In genomic region chr19:60891123-60891470, GRCm38 (mm10) we compare ENCODE assay signal across 8 mouse cellular contexts. TPM values are rescaled to one million over a fixed set of nuclear protein-coding genes. Genes with fewer than 3 reads are reported as not detected.
A peak's percentile ranks its signal among the peaks of the same experiment; 100 is the strongest.
DNase-seq lines count a peak whose midpoint lies in the region; ATAC-seq and TF ChIP-seq lines count a peak whose summit lies in the region.

No protein-coding gene starts in this region.

- peak overlapping the region; percentile 91 for H3K4me2 ChIP-seq in kidney, embryonic 15.5 days
- H3K4me2 ChIP-seq in lung, embryonic 16.5 days (ENCODE audit: low read depth, low read length): peak overlapping the region; percentile 78

- no peak overlapping the region for H3K9ac ChIP-seq in kidney, embryonic 15.5 days
- peak overlapping the region; percentile 31; the same call in 1 of the 2 replicates for H3K9ac ChIP-seq in lung, embryonic 16.5 days (ENCODE audit: low read length)

- no peak overlapping the region for H3K27ac ChIP-seq in kidney, embryonic 15.5 days
- H3K27ac ChIP-seq in cortical plate, adult 2 months (ENCODE audit: insufficient read depth, low read length): no peak overlapping the region
- no peak overlapping the region for H3K27ac ChIP-seq in lung, embryonic 16.5 days (ENCODE audit: low read length)

- H3K9me3 ChIP-seq in kidney, embryonic 15.5 days (replicated peaks): no peaks in the 10 kb centered on the region
- H3K9me3 ChIP-seq in lung, embryonic 16.5 days (ENCODE audit: control insufficient read depth, low read length): no peaks in the 10 kb centered on the region

- no peak for ATAC-seq in kidney, embryonic 15.5 days (replicated peaks; ENCODE audit: low FRiP score)
- no peak for ATAC-seq in lung, embryonic 16.5 days (ENCODE audit: low read depth)
- ATAC-seq in CD4-positive, CD25-positive, alpha-beta regulatory T cell, adult 4 months: no peak

- TF ChIP-seq CTCF in cortical plate, adult 2 months (IDR thresholded peaks at IDR 0.05; ENCODE audit: extremely low read depth, insufficient read depth, low read length): no peak

- H3K4me1 ChIP-seq in kidney, embryonic 15.5 days: peaks cover 27% of the 10 kb centered on the region
- no peaks in the 10 kb centered on the region; the same call in 1 of the 2 replicates for H3K4me1 ChIP-seq in cortical plate, adult 2 months (ENCODE audit: control insufficient read depth, insufficient read depth, low read length)
- peaks cover 21% of the 10 kb centered on the region for H3K4me1 ChIP-seq in lung, embryonic 16.5 days (replicated peaks; ENCODE audit: control insufficient read depth, insufficient read depth, low read length)

- no peaks in the 10 kb centered on the region for H3K27me3 ChIP-seq in kidney, embryonic 15.5 days
- H3K27me3 ChIP-seq in lung, embryonic 16.5 days (ENCODE audit: control insufficient read depth, insufficient read depth, low read depth, low read length): no peaks in the 10 kb centered on the region

- H3K36me3 ChIP-seq in kidney, embryonic 15.5 days: no peaks in the 10 kb centered on the region
- H3K36me3 ChIP-seq in lung, embryonic 16.5 days (ENCODE audit: control insufficient read depth, insufficient read depth, low read length): no peaks in the 10 kb centered on the region

- 8% methylated on average over 4 of the region's 5 CpGs for WGBS in kidney, embryonic 15.5 days
- WGBS in lung, embryonic 16.5 days: 11% methylated on average over 5 of the region's 5 CpGs

- no peak for TF ChIP-seq POLR2A in cortical plate, adult 2 months (IDR thresholded peaks at IDR 0.05; ENCODE audit: extremely low read depth, insufficient read depth, low read length)

- H3K4me3 ChIP-seq in kidney, embryonic 15.5 days (replicated peaks): peak overlapping the region; percentile 89
- peak overlapping the region; percentile 80; the same call in 1 of the 2 replicates for H3K4me3 ChIP-seq in cortical plate, adult 2 months (ENCODE audit: insufficient read depth, low read length)
- peak overlapping the region; percentile 66 for H3K4me3 ChIP-seq in lung, embryonic 16.5 days (ENCODE audit: low read length)

- DNase-seq in kidney, adult 18-20 months: no peak
- DNase-seq in heart, postnatal 4 days: peak; percentile 12
- no peak for DNase-seq in thymus, postnatal 4 days
- DNase-seq in urinary bladder, postnatal 25 days (ENCODE audit: low spot score): no peak

RNA-seq across cellular contexts. Expression of gene Grk5, which starts 1.5 kb away (rescaled TPM):
- polyA plus RNA-seq in kidney, embryonic 15.5 days (2015; fragmentation: Nextera tagmentation; extraction: Ambion mirVana): 2.3 and 2.5 TPM in 2 replicates
- 5.8 TPM in 2 replicates for polyA plus RNA-seq in cortical plate, adult 2 months (2012; rRNA removed)
- 10 to 100 TPM; 24.8 to 25.8 TPM for total RNA-seq in heart, postnatal 4 days (2021)
- polyA plus RNA-seq in lung, embryonic 16.5 days (2015; fragmentation: Nextera tagmentation; extraction: Ambion mirVana): 3.5 and 4.9 TPM in 2 replicates
- 1 to 10 TPM; 1.8 to 2.5 TPM for polyA plus RNA-seq in CD4-positive, CD25-positive, alpha-beta regulatory T cell, adult 4 months (2017; shearing (Covaris generic))

RNA-seq across cellular contexts. Expression of gene Prdx3, which starts 16.7 kb away (rescaled TPM):
- 134 and 139 TPM in 2 replicates for polyA plus RNA-seq in kidney, embryonic 15.5 days (2015; fragmentation: Nextera tagmentation; extraction: Ambion mirVana)
- 91.6 and 101 TPM in 2 replicates for polyA plus RNA-seq in cortical plate, adult 2 months (2012; rRNA removed)
- total RNA-seq in heart, postnatal 4 days (2021): 100 to 1,000 TPM; 201 to 204 TPM
- 111 and 120 TPM in 2 replicates for polyA plus RNA-seq in lung, embryonic 16.5 days (2015; fragmentation: Nextera tagmentation; extraction: Ambion mirVana)
- 100 to 1,000 TPM; 119 to 123 TPM for polyA plus RNA-seq in CD4-positive, CD25-positive, alpha-beta regulatory T cell, adult 4 months (2017; shearing (Covaris generic))

RNA-seq across cellular contexts. Expression of gene Sfxn4, which starts 29.8 kb away (rescaled TPM):
- 9.5 and 10.6 TPM in 2 replicates for polyA plus RNA-seq in kidney, embryonic 15.5 days (2015; fragmentation: Nextera tagmentation; extraction: Ambion mirVana)
- 20.1 and 22.0 TPM in 2 replicates for polyA plus RNA-seq in cortical plate, adult 2 months (2012; rRNA removed)
- total RNA-seq in heart, postnatal 4 days (2021): 1 to 10 TPM; 4.2 to 5.5 TPM
- polyA plus RNA-seq in lung, embryonic 16.5 days (2015; fragmentation: Nextera tagmentation; extraction: Ambion mirVana): 6.0 and 7.3 TPM in 2 replicates
- polyA plus RNA-seq in CD4-positive, CD25-positive, alpha-beta regulatory T cell, adult 4 months (2017; shearing (Covaris generic)): 1 to 10 TPM; 3.9 to 4.6 TPM
